Mouse (Mus musculus) heart, embryonic 11.5 days (tissue): ENCODE measurements around the gene Iqce. TPM values are rescaled to one million over a fixed set of nuclear protein-coding genes. Genes with fewer than 3 reads are reported as not detected.

ENCODE experiments used
- ATAC-seq: fragments of 200-750 bp; cut with Nextera tagmentation; replicated peaks from 2 replicates; pipeline ENCODE4 v1.8.0; 2017; ENCODE audit warnings: moderate library complexity; ENCODE audit not compliant: insufficient number of reproducible peaks, low FRiP score, low TSS enrichment
- H3K27ac ChIP-seq: fragments of 300-500 bp; sonication (generic); 2 replicates; pipeline ENCODE4 v1.5.1; 2014; ENCODE audit warnings: mild to moderate bottlenecking, low read depth, low read length
- H3K27me3 ChIP-seq: fragments of 300-500 bp; sonication (generic); 2 replicates; pipeline ENCODE4 v1.6.1; 2014; ENCODE audit warnings: mild to moderate bottlenecking, low read length, mixed read lengths; ENCODE audit not compliant: control insufficient read depth, insufficient read depth
- H3K36me3 ChIP-seq: fragments of 300-500 bp; sonication (generic); 2 replicates; pipeline ENCODE4 v1.6.1; 2014; ENCODE audit warnings: mild to moderate bottlenecking, low read length, moderate library complexity, mixed read lengths; ENCODE audit not compliant: control insufficient read depth, insufficient read depth
- H3K4me1 ChIP-seq: fragments of 300-500 bp; sonication (generic); 2 replicates; pipeline ENCODE4 v1.6.1; 2014; ENCODE audit warnings: low read length; ENCODE audit not compliant: control insufficient read depth, insufficient read depth
- H3K4me2 ChIP-seq: fragments of 300-500 bp; sonication (generic); 2 replicates; pipeline ENCODE4 v1.6.1; 2014; ENCODE audit warnings: mild to moderate bottlenecking, moderate library complexity
- H3K4me3 ChIP-seq: fragments of 300-500 bp; sonication (generic); 2 replicates; pipeline ENCODE4 v1.5.1; 2014; ENCODE audit warnings: low read depth, low read length
- H3K9ac ChIP-seq: fragments of 300-500 bp; sonication (generic); 2 replicates; pipeline ENCODE4 v1.6.1; 2014; ENCODE audit warnings: mild to moderate bottlenecking, low read depth, low read length, moderate library complexity
- H3K9me3 ChIP-seq: fragments of 300-500 bp; sonication (generic); replicated peaks from 2 replicates; pipeline ENCODE4 v1.6.1; 2016; ENCODE audit warnings: low read length; ENCODE audit not compliant: control insufficient read depth
- WGBS: fragments of 180-500 bp; shearing (Covaris S2); extraction: QIAGEN DNeasy Blood & Tissue Kit; methylation state at CpG from one replicate; pipeline ENCODE4 v1.1.7; 2014; ENCODE audit not compliant: insufficient replicate concordance; 5-methylcytosine and 5-hydroxymethylcytosine counted together
- polyA plus RNA-seq: library from polyadenylated mRNA; unstranded; fragments of >200 nt; fragmentation: Nextera tagmentation; extraction: Ambion mirVana; gene quantifications from 2 replicates; pipeline ENCODE4 v1.2.1, GENCODE M21; 2014

Iqce gene
- polyA plus RNA-seq, 1 experiment from 2014 or later = 10.7 TPM

DNA sequence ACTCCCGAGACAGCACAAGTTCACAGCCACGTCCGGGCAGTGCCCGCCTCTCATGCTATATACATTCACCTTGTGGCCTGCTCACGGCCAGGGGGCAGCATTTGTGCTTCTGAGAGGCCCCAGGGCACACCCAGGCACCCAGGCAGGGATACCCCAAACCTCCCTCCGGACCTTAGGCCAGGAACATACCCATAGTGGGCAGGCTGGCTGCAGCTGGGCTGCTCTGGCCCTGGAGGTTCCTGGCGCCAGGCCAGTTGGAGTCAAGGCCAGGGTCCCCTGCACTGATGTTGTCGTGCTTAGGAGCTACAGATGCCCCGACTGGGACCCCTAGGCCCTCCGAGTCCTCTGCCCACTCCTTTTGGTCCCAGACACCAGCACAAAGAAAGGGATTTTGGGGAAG lies 80.7 kb downstream of the Iqce start:
- no peak for ATAC-seq
- Histone ChIP-seq H3K27me3 (no peaks in the 10 kb centered on the region), H3K4me3 (no peak overlapping the region), H3K4me2 (no peak overlapping the region), H3K36me3 (peaks cover 20% of the 10 kb centered on the region), H3K9me3 (no peaks in the 10 kb centered on the region), H3K4me1 (0 out of 2 replicates have a peak, but pooled peaks cover under 1% of the 10 kb centered on the region), H3K27ac (no peak overlapping the region), H3K9ac (no peak overlapping the region)
- WGBS = 76% methylated on average over 10 of the region's 10 CpGs

DNA sequence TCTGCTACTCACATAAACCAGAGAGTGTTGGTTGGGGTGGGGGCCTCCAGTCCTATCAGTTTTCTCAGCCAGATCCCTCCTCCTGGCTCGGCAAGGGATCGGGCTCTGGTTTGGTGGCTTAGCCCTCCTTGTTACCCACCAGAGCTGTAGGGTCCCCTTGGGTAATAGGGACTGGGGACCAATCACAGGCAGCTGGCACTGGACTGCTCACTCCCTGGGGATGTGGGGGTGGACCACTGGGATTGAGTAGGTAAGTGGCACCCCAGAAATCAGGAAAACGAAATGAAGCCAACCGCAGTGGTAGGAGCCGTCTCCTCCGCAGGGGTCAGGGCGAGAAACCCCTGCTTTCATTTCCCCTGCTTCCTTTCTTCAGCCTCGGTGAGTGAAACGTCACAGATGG lies 81.1 kb downstream of the Iqce start:
- Histone ChIP-seq H3K4me3 (no peak overlapping the region), H3K27me3 (no peaks in the 10 kb centered on the region), H3K4me1 (0 out of 2 replicates have a peak, but pooled peaks cover 2% of the 10 kb centered on the region), H3K9ac (no peak overlapping the region), H3K36me3 (peaks cover 20% of the 10 kb centered on the region), H3K9me3 (no peaks in the 10 kb centered on the region), H3K4me2 (no peak overlapping the region), H3K27ac (no peak overlapping the region)
- WGBS = 74% methylated on average over 9 of the region's 9 CpGs
- no peak for ATAC-seq

DNA sequence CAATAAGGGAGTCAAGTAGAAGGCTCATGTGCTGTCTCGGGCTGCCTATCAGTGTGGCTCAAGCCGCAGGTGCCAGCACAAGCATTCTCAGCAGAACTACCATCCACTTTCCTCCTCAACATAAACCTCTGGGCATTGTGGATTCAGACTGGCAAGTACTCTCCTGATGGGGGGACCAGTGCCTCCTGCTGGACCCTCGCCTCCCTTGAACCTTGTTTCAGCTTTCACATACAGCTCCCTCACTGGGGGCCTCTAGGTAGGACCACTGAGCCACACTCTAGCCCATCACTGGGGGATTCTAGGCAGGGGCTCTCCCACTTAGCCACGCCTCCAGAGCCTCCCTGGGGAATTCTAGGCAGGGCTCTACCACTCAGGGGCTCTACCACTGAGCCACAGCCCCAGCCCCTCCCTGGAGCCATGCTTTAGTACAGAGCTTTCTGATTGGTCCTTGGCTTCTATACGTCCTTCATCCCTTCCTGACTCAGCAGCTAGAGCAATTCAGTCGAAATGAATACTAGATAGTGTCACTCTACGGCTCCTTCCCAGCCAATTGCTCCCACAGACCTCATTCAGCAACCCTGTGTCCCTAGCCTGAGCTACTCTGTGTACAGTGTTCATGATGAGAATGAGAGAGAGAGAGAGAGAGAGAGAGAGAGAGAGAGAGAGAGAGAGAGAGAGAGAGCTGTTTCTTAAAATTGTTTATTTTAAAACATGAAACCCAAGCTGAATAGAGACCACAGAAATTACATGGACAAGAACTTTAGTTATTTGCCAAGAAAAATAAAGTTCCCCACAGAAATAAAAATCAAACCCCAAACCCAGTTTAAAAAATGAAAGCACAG lies 82.1 kb downstream of the Iqce start:
- H3K4me2 ChIP-seq = no peak overlapping the region
- H3K4me1 ChIP-seq = 0 out of 2 replicates have a peak, but pooled peaks cover 2% of the 10 kb centered on the region
- H3K9ac ChIP-seq = no peak overlapping the region
- H3K36me3 ChIP-seq = peaks cover 17% of the 10 kb centered on the region
- H3K27me3 ChIP-seq = no peaks in the 10 kb centered on the region
- H3K27ac ChIP-seq = no peak overlapping the region
- H3K9me3 ChIP-seq = no peaks in the 10 kb centered on the region
- ATAC-seq = no peak
- no peak overlapping the region for H3K4me3 ChIP-seq
- WGBS = 59% methylated on average over 7 of the region's 7 CpGs

DNA sequence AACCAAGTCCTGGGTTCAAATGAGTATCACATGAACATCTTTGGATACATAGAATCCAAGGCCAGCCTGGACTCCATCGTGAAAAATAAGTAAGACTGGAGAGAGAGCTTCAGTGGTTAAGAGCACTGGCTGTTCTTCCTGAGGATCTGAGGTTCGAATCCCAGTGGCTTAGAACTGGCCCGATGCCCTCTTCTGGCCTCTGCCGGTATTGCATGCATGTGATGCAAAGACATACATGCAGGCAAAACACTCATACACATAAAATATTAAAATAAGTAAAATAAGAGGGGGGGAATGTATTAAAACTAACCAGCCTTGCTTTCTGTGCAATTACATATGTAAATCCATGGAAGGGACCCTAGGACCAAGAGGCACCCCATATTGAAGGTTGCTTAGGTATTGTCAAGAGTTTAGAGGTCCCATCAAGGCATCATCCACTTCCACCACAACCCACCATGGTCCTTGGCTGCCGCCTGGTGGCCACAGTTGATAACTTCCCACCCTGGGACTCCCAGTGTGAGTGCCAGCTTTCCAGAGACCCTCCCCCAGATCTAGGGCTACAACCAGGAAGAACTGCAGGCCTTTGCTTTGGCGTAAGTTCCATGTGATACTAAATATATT lies 82.9 kb downstream of the Iqce start:
- no peak for ATAC-seq
- 30% methylated on average over 6 of the region's 6 CpGs for WGBS

DNA sequence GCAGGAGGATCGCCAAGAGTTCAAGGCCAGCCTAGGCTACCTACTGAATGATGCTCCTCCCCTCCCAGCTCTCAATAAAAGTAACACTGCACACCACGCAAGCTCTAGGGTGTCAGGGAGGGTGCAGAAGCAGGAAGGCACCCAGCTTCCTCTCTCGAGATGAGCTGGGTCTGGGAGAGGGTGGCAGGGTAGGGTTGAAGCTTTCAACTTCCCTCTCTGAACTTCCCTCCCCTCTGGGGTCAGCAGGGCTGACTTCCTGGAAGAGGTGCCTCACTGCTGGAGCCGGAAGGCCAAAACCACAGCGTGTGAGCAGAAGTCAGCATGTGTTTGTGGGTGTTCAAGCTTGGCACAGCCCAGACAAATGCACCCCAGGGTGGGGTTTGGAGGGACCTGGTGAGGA lies 84.5 kb downstream of the Iqce start:
- Histone ChIP-seq H3K4me2 (no peak overlapping the region), H3K4me1 (0 out of 2 replicates have a peak, but pooled peaks cover 2% of the 10 kb centered on the region), H3K27ac (no peak overlapping the region), H3K9me3 (no peaks in the 10 kb centered on the region), H3K36me3 (peaks cover 1% of the 10 kb centered on the region), H3K9ac (no peak overlapping the region), H3K27me3 (peaks cover 1% of the 10 kb centered on the region; the same call in 1 of the 2 replicates), H3K4me3 (no peak overlapping the region)
- WGBS = 76% methylated on average over 5 of the region's 5 CpGs
- no peak for ATAC-seq

More for the DNA sequence above, 82.9 kb downstream of the Iqce start:
- peaks cover 9% of the 10 kb centered on the region for H3K36me3 ChIP-seq
- H3K4me3 ChIP-seq = no peak overlapping the region
- H3K4me2 ChIP-seq = no peak overlapping the region
- no peak overlapping the region for H3K27ac ChIP-seq
- no peaks in the 10 kb centered on the region for H3K9me3 ChIP-seq
- 0 out of 2 replicates have a peak, but pooled peaks cover 2% of the 10 kb centered on the region for H3K4me1 ChIP-seq
- no peaks in the 10 kb centered on the region for H3K27me3 ChIP-seq
- no peak overlapping the region for H3K9ac ChIP-seq

DNA sequence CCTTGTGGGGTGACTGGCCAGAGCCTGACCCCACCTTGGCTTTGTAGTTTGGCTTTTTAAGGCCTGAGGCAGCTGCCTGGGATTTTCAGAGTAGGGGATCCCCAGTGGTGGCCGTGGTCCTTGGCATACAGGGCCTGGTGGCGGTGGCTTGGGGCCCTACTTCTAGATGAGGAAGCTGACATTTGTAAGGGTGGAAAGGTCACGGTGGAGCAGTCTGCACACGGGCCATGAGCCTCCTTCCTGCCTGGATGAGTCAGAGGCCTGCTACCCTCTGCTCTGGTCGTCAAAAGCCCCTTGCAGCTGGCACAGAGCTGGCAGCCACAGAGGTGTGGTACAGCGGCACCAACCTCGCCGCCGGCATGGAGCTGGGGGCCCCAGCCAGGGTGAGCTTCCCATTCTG lies 85.5 kb downstream of the Iqce start:
- H3K27ac ChIP-seq = no peak overlapping the region
- peaks cover 5% of the 10 kb centered on the region; the same call in 1 of the 2 replicates for H3K4me1 ChIP-seq
- ATAC-seq = no peak
- H3K27me3 ChIP-seq = peaks cover 12% of the 10 kb centered on the region
- no peak overlapping the region for H3K4me2 ChIP-seq
- WGBS = 67% methylated on average over 9 of the region's 9 CpGs
- no peak overlapping the region for H3K4me3 ChIP-seq
- no peaks in the 10 kb centered on the region for H3K9me3 ChIP-seq
- no peaks in the 10 kb centered on the region for H3K36me3 ChIP-seq
- peak overlapping the region; percentile 34; the same call in 1 of the 2 replicates for H3K9ac ChIP-seq

DNA sequence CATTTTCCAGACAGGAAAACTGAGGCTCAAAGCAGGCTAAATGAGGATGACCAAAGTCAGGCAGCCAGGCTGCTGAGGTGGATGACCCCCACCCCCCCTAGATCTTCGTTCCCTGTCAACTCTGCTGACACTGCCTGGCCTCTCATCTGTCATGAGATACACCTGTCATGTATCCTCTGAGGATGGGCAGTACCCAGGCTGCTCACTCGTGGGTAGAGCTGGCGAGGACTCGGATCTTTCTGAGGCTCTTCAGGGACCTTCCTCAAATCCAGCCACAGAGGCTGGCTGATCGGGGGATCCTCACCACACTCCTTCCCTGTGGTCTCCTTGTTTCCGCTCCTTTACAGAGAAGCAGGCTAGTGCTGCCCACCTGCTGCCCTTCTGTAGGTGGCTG lies 86.1 kb downstream of the Iqce start:
- Histone ChIP-seq H3K36me3 (no peaks in the 10 kb centered on the region), H3K9me3 (no peaks in the 10 kb centered on the region), H3K27ac (no peak overlapping the region), H3K4me1 (peaks cover 11% of the 10 kb centered on the region), H3K4me3 (no peak overlapping the region), H3K9ac (no peak overlapping the region; the same call in 1 of the 2 replicates), H3K4me2 (no peak overlapping the region), H3K27me3 (peaks cover 17% of the 10 kb centered on the region)
- WGBS = 74% methylated on average over 6 of the region's 6 CpGs
- no peak for ATAC-seq

DNA sequence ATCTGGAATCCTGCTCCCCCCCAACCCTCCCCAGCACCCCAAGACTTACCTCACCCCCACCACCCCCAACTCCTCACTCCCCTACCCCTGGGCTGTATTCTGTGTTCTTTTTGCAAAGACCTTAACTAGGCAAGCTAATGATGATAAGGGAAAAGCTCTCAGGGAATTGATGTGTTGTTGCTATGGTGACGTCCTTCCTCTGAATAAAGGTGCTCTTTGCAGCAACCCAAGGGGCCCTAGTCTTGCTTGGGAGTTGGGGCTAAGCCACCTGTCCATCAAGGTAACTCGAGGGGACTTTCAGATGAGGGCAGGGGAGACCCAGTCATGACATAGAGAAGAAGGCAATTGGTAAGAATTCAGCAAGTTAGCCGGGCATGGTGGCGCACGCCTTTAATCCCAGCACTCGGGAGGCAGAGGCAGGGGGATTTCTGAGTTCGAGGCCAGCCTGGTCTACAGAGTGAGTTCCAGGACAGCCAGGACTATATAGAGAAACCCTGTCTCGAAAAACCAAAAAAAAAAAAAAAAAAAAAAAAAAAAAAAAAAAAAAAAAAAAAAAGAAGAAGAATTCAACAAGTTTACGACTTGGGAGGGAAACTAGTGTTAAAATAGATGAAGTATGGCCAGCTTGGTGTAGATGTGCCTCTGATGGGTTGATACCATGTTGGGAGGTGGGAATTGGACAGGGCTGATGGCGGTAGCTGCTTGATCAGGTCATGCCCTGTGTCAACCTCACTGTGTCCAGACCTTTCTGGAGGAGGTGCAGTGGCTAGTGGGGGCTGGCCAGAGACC lies 86.7 kb downstream of the Iqce start:
- Histone ChIP-seq H3K4me2 (no peak overlapping the region), H3K36me3 (no peaks in the 10 kb centered on the region), H3K4me1 (peaks cover 17% of the 10 kb centered on the region), H3K9me3 (no peaks in the 10 kb centered on the region), H3K27me3 (peaks cover 23% of the 10 kb centered on the region), H3K4me3 (no peak overlapping the region), H3K27ac (no peak overlapping the region), H3K9ac (no peak overlapping the region)
- 76% methylated on average over 10 of the region's 10 CpGs for WGBS
- ATAC-seq = no peak
